Mouse (Mus musculus) CD4-positive, CD25-positive, alpha-beta regulatory T cell, adult 4 months (primary cell): ENCODE results near the gene Hadhb. TPM values are rescaled to one million over a fixed set of nuclear protein-coding genes. Genes with fewer than 3 reads are reported as not detected.

Source experiments
- ATAC-seq: one replicate; pipeline ENCODE4 v1.8.0; 2017
- polyA plus RNA-seq, 2 experiments: library from polyadenylated mRNA; unstranded; fragments of 100-300 nt; shearing (Covaris generic); gene quantifications; one replicate each; pipeline ENCODE4 v1.2.1; 2017

The Hadhb gene
- polyA plus RNA-seq, 2 experiments from 2014 or later, result 173 to 208 TPM

GRCm38 (mm10) chr5:30128680-30129079, 26.4 kb upstream of the Hadhb start:
- no peak for ATAC-seq

- no peak for ATAC-seq
These were observed 23.8 kb upstream of the Hadhb start for GRCm38 (mm10) chr5:30131246-30131645.

GRCm38 (mm10) chr5:30132173-30132572, 22.9 kb upstream of the Hadhb start:
- ATAC-seq, result no peak

GRCm38 (mm10) chr5:30135711-30136231, 19.3 kb upstream of the Hadhb start:
- ATAC-seq, result no peak

- ATAC-seq, result no peak
These were observed 17.8 kb upstream of the Hadhb start for GRCm38 (mm10) chr5:30137271-30137670.

GRCm38 (mm10) chr5:30138193-30138592, 16.9 kb upstream of the Hadhb start:
- no peak for ATAC-seq

- ATAC-seq, result no peak
These were observed 8.5 kb upstream of the Hadhb start for GRCm38 (mm10) chr5:30146526-30146925.

GRCm38 (mm10) chr5:30148133-30148920, 6.7 kb upstream of the Hadhb start:
- ATAC-seq, result no peak

- no peak for ATAC-seq
These were observed 3.0 kb upstream of the Hadhb start for GRCm38 (mm10) chr5:30152007-30152406.

GRCm38 (mm10) chr5:30152413-30152812, 2.6 kb upstream of the Hadhb start:
- ATAC-seq, result no peak

- no peak for ATAC-seq
These were observed 1.8 kb upstream of the Hadhb start for GRCm38 (mm10) chr5:30153222-30153621.

GRCm38 (mm10) chr5:30154013-30154412, 1.0 kb upstream of the Hadhb start:
- ATAC-seq, result no peak

- peak; percentile 25 for ATAC-seq
These were observed 346 bp downstream of the Hadhb start for GRCm38 (mm10) chr5:30155395-30155792.

GRCm38 (mm10) chr5:30155821-30156629, 977 bp downstream of the Hadhb start:
- ATAC-seq, result peak; percentile 36

GRCm38 (mm10) chr5:30159601-30160000, 4.6 kb downstream of the Hadhb start:
- ATAC-seq, result no peak

GRCm38 (mm10) chr5:30161836-30162235, 6.8 kb downstream of the Hadhb start:
- ATAC-seq, result no peak

GRCm38 (mm10) chr5:30162339-30162738, 7.3 kb downstream of the Hadhb start:
- ATAC-seq, result no peak

GRCm38 (mm10) chr5:30165234-30165946, 10.3 kb downstream of the Hadhb start:
- ATAC-seq, result no peak

- no peak for ATAC-seq
These were observed 15.4 kb downstream of the Hadhb start for GRCm38 (mm10) chr5:30170303-30170940.

- ATAC-seq, result no peak
These were observed 17.1 kb downstream of the Hadhb start for GRCm38 (mm10) chr5:30172115-30172514.

- no peak for ATAC-seq
These were observed 18.1 kb downstream of the Hadhb start for GRCm38 (mm10) chr5:30172931-30173692.

GRCm38 (mm10) chr5:30175811-30176210, 20.8 kb downstream of the Hadhb start:
- ATAC-seq, result no peak
